Mouse (Mus musculus): ENCODE data around the gene BC004004.
"Not testable (repeated sequence)": the region's sequence is repeated elsewhere in the genome, so short reads cannot be mapped to it uniquely, and the experiment has no call there.

Gene BC004004

GRCm38 (mm10) chr17:29347645-29348256 is 79.2 kb downstream of the BC004004 start, which contains the start of gene Mtch1:
Gene Mtch1, minus strand, starts transcription at chr17:29347934.
- peak; percentile 96 to 98 for DNase-seq (ENCODE audit: low spot score in 2 of 2)

DNA sequence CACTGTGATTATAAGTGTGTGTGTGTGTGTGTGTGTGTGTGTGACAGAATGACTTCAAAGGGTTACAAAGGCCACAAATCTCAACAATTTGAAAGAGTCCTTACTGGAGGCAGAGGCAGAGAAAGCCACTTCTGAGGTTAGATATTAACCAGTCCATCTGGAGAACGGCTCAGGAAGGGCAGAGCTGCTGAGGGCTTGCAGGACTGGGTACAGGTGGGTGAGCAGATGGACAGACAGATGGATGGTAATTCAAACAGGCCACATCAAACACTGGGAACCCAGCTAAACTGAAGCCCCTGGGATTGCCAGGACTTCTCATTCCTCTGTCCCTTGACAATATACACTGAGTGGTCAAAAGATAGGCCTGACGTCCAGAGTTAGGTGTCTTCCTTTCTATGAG is 80.4 kb downstream of the BC004004 start:
- DNase-seq (ENCODE audit: low spot score in 2 of 2): no peak

DNA sequence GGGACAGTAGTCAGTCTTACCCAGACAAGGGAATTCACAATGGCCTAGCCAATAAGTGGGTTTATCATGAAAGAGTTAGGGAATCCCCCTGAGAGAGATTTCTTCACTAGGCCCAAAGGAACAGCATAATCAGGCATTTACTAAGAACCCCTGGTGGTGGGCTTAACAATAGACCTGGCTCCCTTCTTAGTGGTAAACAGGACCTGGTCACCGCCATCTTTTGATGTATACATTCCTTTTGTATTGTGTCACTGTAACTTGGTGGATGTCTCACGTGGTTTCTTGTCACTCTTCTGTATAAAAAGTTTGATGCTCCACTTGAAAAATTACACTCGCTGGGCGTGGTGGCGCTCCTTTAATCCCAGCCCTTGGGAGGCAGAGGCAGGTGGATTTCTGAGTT is 82.5 kb downstream of the BC004004 start:
- DNase-seq (ENCODE audit: low spot score in 2 of 2): not testable (repeated sequence)

GRCm38 (mm10) chr17:29355461-29355840 is 86.9 kb downstream of the BC004004 start:
- DNase-seq (ENCODE audit: low spot score in 2 of 2): peak in 1 of 2 experiments; percentile 26

DNA sequence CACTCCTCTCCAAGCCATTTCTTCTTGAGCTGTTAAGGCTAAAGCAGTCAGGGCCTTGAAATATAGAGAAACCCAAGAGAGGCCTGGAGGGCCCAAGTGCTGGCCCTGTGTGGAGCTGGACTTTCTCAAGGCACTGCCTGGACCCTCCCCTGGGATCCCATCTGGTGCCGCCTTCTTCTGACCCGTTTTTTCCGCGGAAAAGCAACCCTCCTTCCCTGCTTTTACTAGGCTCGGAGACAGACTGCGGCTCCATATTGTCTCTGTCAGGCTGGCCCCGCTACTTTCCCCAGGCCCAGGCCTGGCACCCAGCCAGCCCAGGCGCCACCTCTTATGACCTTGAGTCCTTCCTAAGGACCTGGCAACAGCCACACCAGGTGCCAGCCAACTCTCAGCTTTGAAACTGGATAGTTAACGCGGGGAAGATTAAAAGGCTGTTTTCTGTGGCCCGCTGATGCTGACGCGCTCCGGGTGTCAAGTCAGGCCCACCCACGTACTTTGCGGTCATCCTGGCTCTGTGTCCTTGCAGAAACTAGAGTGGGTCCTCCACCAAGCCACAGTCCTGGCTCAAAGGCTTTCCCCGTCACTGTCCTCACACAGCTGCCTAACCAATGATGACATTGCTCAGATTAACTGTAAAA is 87.4 kb downstream of the BC004004 start:
- DNase-seq (ENCODE audit: low spot score in 2 of 2): peak; percentile 47 to 77

DNA sequence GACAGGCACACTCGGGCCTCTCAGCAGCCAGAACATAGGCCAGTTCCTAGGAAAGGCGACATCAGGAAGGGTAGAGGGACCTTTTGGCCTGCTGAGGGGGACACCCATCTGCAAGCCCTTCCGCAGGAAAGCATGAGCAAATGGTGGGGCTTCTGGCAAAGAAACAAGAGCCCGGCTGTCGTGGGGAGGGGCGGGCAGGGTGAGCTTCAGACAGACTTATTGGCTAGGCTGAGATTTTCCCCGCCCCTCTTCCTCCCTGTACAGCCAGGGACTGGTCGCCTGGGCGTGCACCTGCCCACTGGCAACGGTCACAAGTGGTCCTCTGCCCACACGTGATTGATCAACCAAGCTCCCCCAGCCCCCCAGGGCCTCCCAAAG is 87.9 kb downstream of the BC004004 start:
- DNase-seq (ENCODE audit: low spot score in 2 of 2): peak; percentile 65 to 85

GRCm38 (mm10) chr17:29356882-29357281 is 88.3 kb downstream of the BC004004 start:
- no peak for DNase-seq (ENCODE audit: low spot score in 2 of 2)

DNA sequence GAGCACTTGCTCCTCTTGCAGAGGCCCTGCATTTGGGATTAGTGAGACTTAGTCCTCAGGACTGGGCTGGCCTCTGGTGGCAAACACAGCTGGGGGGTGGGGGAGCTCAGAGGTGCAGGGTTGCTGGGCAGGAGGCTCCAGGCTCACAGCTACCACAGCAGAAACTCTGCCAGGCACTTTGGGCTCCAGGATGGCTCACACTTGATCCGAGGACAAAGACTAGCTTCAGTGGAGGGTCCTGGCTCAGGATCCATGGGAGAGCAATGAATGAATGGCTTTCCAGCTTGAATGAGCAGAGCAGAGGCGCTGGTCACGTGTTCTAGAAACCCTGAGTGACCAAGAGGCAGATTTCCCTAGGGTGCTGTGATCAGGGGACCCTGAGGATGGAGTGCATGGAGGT is 90.3 kb downstream of the BC004004 start:
- DNase-seq (ENCODE audit: low spot score in 2 of 2): no peak

- no peak for DNase-seq (ENCODE audit: low spot score in 2 of 2)
Observed at GRCm38 (mm10) chr17:29360761-29361221, 92.2 kb downstream of the BC004004 start, which contains the start of gene Fgd2. Gene Fgd2, plus strand, starts transcription at chr17:29360914.

GRCm38 (mm10) chr17:29361982-29362691 is 93.5 kb downstream of the BC004004 start:
- no peak for DNase-seq (ENCODE audit: low spot score in 2 of 2)

- no peak for DNase-seq (ENCODE audit: low spot score in 2 of 2)
Observed at GRCm38 (mm10) chr17:29363109-29363508, 94.5 kb downstream of the BC004004 start.

Measured in cerebellum, postnatal 4 days (tissue).